Mouse (Mus musculus): ENCODE data around the gene Stard10. TPM values are rescaled to one million over a fixed set of nuclear protein-coding genes. Genes with fewer than 3 reads are reported as not detected.

The Stard10 gene
- polyA plus RNA-seq, 1 experiment from 2014 or later: 7.3 TPM

GRCm38 (mm10) chr7:101292696-101293095 is 24.2 kb upstream of the Stard10 start:
- no peak overlapping the region for H3K4me3 ChIP-seq
- H3K27ac ChIP-seq (replicated peaks): no peak overlapping the region
- WGBS: 88% methylated on average over 1 of the region's 1 CpGs
- no peaks in the 10 kb centered on the region for H3K9me3 ChIP-seq (replicated peaks)
- peaks cover 16% of the 10 kb centered on the region for H3K4me1 ChIP-seq
- peaks cover 28% of the 10 kb centered on the region for H3K27me3 ChIP-seq (ENCODE audit: low read depth, poor library complexity, severe bottlenecking)
- peaks cover 38% of the 10 kb centered on the region for H3K36me3 ChIP-seq
- DNase-seq (ENCODE audit: low spot score): no peak

- Histone ChIP-seq H3K4me1 (peaks cover 16% of the 10 kb centered on the region), H3K27me3 (ENCODE audit: low read depth, poor library complexity, severe bottlenecking) (peaks cover 32% of the 10 kb centered on the region), H3K4me3 (no peak overlapping the region), H3K36me3 (peaks cover 35% of the 10 kb centered on the region), H3K9me3 (replicated peaks) (no peaks in the 10 kb centered on the region), H3K27ac (replicated peaks) (no peak overlapping the region)
- WGBS: 58% methylated on average over 4 of the region's 4 CpGs
- no peak for DNase-seq (ENCODE audit: low spot score)
Observed at GRCm38 (mm10) chr7:101293138-101293537, 23.7 kb upstream of the Stard10 start.

- no peak for DNase-seq (ENCODE audit: low spot score)
- no peaks in the 10 kb centered on the region for H3K9me3 ChIP-seq (replicated peaks)
- H3K4me3 ChIP-seq: no peak overlapping the region
- H3K4me1 ChIP-seq: peaks cover 16% of the 10 kb centered on the region
- H3K27ac ChIP-seq (replicated peaks): no peak overlapping the region
- H3K27me3 ChIP-seq (ENCODE audit: low read depth, poor library complexity, severe bottlenecking): peaks cover 37% of the 10 kb centered on the region
- WGBS: 42% methylated on average over 4 of the region's 4 CpGs
- peaks cover 35% of the 10 kb centered on the region for H3K36me3 ChIP-seq
Observed at GRCm38 (mm10) chr7:101293611-101294010, 23.3 kb upstream of the Stard10 start.

- H3K4me3 ChIP-seq: no peak overlapping the region
- H3K27ac ChIP-seq (replicated peaks): no peak overlapping the region
- peaks cover 55% of the 10 kb centered on the region for H3K27me3 ChIP-seq (ENCODE audit: low read depth, poor library complexity, severe bottlenecking)
- H3K4me1 ChIP-seq: peaks cover 24% of the 10 kb centered on the region
- WGBS: 73% methylated on average over 1 of the region's 1 CpGs
- no peak for DNase-seq (ENCODE audit: low spot score)
- peaks cover 21% of the 10 kb centered on the region for H3K36me3 ChIP-seq
- no peaks in the 10 kb centered on the region for H3K9me3 ChIP-seq (replicated peaks)
Observed at GRCm38 (mm10) chr7:101295438-101295837, 21.4 kb upstream of the Stard10 start.

DNA sequence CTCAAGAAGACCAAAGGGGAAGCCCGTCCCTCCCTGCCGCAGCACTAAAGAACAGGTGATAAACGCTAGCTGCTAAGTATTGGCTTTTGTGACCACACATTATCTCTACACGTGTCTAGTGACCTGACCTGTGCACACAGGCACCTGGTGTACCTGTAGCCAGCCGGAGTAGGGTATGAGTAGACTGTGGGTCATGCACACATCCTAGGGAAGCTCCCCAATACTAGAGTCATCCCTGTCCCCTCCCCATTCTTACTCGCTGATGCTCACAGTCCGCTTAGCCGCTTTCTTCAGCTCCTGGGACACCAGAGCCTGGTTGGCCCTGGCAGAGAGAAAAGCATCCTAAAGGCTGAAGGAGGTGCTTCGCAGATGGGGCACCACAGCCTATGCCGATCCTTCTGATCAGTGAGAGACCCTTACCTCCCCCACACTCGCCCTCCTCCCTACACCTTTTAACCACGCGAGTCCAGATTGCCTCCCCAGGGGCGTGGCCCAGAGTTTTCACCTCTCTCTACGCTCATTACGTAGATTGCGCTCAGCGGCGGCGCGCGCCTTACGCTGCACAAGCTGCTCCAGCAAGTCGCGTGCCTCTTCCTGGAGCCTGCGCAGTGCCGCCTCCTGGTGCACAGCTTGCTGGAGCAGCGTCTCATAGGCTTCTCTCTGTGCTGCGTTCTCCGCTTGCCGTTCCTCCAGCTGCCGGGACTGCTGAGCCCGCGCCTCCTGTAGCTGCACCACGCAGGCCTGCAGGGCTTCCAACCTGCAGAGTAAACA is 20.4 kb upstream of the Stard10 start:
- WGBS: 11% methylated on average over 35 of the region's 35 CpGs
- peaks cover 18% of the 10 kb centered on the region; the same call in 1 of the 2 replicates for H3K36me3 ChIP-seq
- DNase-seq (ENCODE audit: low spot score): peak; percentile 85
- H3K27me3 ChIP-seq (ENCODE audit: low read depth, poor library complexity, severe bottlenecking): peaks cover 62% of the 10 kb centered on the region
- peak overlapping the region; percentile 57; the same call in 1 of the 2 replicates for H3K27ac ChIP-seq (replicated peaks)
- peaks cover 34% of the 10 kb centered on the region for H3K4me1 ChIP-seq
- no peaks in the 10 kb centered on the region for H3K9me3 ChIP-seq (replicated peaks)
- peak overlapping the region; percentile 52 for H3K4me3 ChIP-seq

DNA sequence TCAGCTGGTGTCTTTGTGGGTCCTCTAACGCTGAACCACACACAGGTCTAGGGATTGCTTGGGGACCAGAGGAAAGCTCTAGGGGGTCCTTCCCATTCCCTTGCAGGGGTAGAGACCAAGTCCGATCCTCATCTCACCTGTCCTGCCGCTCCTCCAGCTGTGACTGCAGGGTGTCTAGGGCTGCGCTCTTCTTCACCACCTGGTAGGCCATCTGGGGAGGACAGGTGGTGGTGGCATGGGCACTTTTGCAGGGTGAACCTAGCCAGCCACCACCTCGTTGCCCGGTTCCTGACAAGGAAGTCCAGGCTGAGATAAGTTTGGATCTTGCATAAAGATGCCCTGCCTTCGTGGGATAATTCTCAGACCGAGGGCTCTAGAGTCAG is 19.9 kb upstream of the Stard10 start:
- peak overlapping the region; percentile 52 for H3K4me3 ChIP-seq
- 22% methylated on average over 8 of the region's 8 CpGs for WGBS
- H3K9me3 ChIP-seq (replicated peaks): no peaks in the 10 kb centered on the region
- peaks cover 38% of the 10 kb centered on the region for H3K4me1 ChIP-seq
- DNase-seq (ENCODE audit: low spot score): no peak
- H3K27me3 ChIP-seq (ENCODE audit: low read depth, poor library complexity, severe bottlenecking): peaks cover 62% of the 10 kb centered on the region
- H3K36me3 ChIP-seq: peaks cover 13% of the 10 kb centered on the region; the same call in 1 of the 2 replicates
- peak overlapping the region; percentile 57; the same call in 1 of the 2 replicates for H3K27ac ChIP-seq (replicated peaks)

- no peaks in the 10 kb centered on the region for H3K9me3 ChIP-seq (replicated peaks)
- peaks cover 62% of the 10 kb centered on the region for H3K27me3 ChIP-seq (ENCODE audit: low read depth, poor library complexity, severe bottlenecking)
- 90% methylated on average over 3 of the region's 3 CpGs for WGBS
- H3K4me1 ChIP-seq: peaks cover 46% of the 10 kb centered on the region
- H3K36me3 ChIP-seq: 0 out of 2 replicates have a peak, but pooled peaks cover 5% of the 10 kb centered on the region
- no peak for DNase-seq (ENCODE audit: low spot score)
- no peak overlapping the region for H3K4me3 ChIP-seq
- H3K27ac ChIP-seq (replicated peaks): no peak overlapping the region
Observed at GRCm38 (mm10) chr7:101298375-101298774, 18.5 kb upstream of the Stard10 start.

DNA sequence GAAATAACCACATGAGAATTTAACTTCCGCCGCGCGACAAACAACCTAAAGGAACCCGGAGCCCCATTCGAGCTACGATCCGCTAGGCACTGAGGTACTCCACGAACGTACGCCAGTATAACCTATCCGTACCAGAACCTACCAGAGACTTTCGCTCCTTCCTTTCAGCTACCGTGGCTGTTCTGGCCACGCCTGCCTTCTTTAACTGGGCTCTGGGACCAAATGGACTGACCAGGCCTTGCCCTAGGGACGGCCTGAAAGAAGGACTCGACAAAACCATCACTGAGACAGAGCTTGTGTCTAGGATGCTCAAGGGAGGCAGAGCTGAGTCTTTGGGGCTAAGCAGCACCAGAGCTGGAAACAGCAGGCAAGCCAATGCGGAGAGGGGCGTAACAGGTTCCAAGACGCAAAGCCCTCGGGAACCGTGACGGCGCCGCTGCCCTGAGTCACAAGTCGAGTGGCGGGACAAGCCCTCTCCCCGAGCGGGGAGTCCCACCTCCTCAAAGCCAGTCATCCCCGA is 15.5 kb upstream of the Stard10 start:
- peak overlapping the region; percentile 78 for H3K4me3 ChIP-seq
- H3K4me1 ChIP-seq: peaks cover 37% of the 10 kb centered on the region
- peak overlapping the region; percentile 87 for H3K27ac ChIP-seq (replicated peaks)
- DNase-seq (ENCODE audit: low spot score): no peak
- H3K9me3 ChIP-seq (replicated peaks): no peaks in the 10 kb centered on the region
- WGBS: under 1% methylated on average over 30 of the region's 30 CpGs
- peaks cover 46% of the 10 kb centered on the region for H3K27me3 ChIP-seq (ENCODE audit: low read depth, poor library complexity, severe bottlenecking)
- no peaks in the 10 kb centered on the region for H3K36me3 ChIP-seq

DNA sequence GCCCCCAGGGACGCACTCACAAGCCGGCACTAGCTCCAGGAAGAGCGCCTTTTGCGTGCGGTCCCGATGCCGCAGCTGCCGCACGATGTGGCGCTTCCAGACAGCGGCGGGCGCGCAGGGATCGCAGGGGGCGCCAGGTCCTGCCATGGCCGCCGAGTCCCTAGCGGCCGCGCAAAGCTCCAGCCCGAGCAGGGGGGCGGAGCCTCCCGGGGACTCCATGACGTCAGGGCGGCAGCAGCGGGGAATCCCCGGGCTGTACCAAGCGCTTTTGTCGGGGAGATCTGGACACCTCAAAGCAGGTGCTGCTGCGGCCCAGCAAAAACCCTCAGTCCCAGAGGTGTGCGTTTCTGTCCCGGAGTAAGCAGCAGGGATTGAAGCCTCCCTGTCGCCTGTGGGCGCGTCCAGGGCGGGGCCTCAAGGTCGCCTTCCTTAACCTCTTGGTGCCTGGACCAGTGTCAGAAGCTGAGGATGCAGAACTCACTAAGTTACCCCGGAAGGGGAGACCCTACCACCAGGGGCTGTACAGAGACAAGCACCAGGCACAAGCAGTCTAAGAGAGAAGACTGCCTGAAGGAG is 14.9 kb upstream of the Stard10 start, which contains the start of gene Atg16l2:
Gene Atg16l2 (minus strand): TSS at position 371 of the 576 bp plus-strand sequence.
- H3K4me3 ChIP-seq: peak within 1 kb of the TSS; percentile 78
- WGBS: under 1% methylated on average over 39 of the region's 39 CpGs
- peak; percentile 95 for DNase-seq (ENCODE audit: low spot score)
- H3K27ac ChIP-seq (replicated peaks): peak within 1 kb of the TSS; percentile 87
- H3K27me3 ChIP-seq (ENCODE audit: low read depth, poor library complexity, severe bottlenecking): peaks cover 42% of the 10 kb centered on the region
- H3K4me1 ChIP-seq: peaks cover 32% of the 10 kb centered on the region
- H3K36me3 ChIP-seq: no peaks in the 10 kb centered on the region
- H3K9me3 ChIP-seq (replicated peaks): no peaks in the 10 kb centered on the region

GRCm38 (mm10) chr7:101302691-101303090 is 14.2 kb upstream of the Stard10 start:
- peaks cover 35% of the 10 kb centered on the region for H3K27me3 ChIP-seq (ENCODE audit: low read depth, poor library complexity, severe bottlenecking)
- peak overlapping the region; percentile 87 for H3K27ac ChIP-seq (replicated peaks)

GRCm38 (mm10) chr7:101306841-101307240 is 10.0 kb upstream of the Stard10 start:
- H3K27ac ChIP-seq (replicated peaks): no peak overlapping the region
- DNase-seq (ENCODE audit: low spot score): no peak
- WGBS: 61% methylated on average over 2 of the region's 2 CpGs

More at GRCm38 (mm10) chr7:101302691-101303090, 14.2 kb upstream of the Stard10 start:
- WGBS: 27% methylated on average over 7 of the region's 7 CpGs
- peaks cover 30% of the 10 kb centered on the region for H3K4me1 ChIP-seq
- H3K9me3 ChIP-seq (replicated peaks): no peaks in the 10 kb centered on the region
- peak overlapping the region; percentile 78 for H3K4me3 ChIP-seq
- no peak for DNase-seq (ENCODE audit: low spot score)
- H3K36me3 ChIP-seq: no peaks in the 10 kb centered on the region

GRCm38 (mm10) chr7:101309985-101310326 is 6.9 kb upstream of the Stard10 start:
- peak overlapping the region; percentile 90 for H3K27ac ChIP-seq (replicated peaks)
- WGBS: 40% methylated on average over 5 of the region's 5 CpGs

More at GRCm38 (mm10) chr7:101306841-101307240, 10.0 kb upstream of the Stard10 start:
- H3K9me3 ChIP-seq (replicated peaks): no peaks in the 10 kb centered on the region
- H3K27me3 ChIP-seq (ENCODE audit: low read depth, poor library complexity, severe bottlenecking): no peaks in the 10 kb centered on the region
- no peaks in the 10 kb centered on the region for H3K36me3 ChIP-seq
- peaks cover 20% of the 10 kb centered on the region for H3K4me1 ChIP-seq
- H3K4me3 ChIP-seq: no peak overlapping the region

More at GRCm38 (mm10) chr7:101309985-101310326, 6.9 kb upstream of the Stard10 start:
- no peak for DNase-seq (ENCODE audit: low spot score)
- Histone ChIP-seq H3K36me3 (no peaks in the 10 kb centered on the region), H3K4me3 (peak overlapping the region; percentile 71), H3K27me3 (ENCODE audit: low read depth, poor library complexity, severe bottlenecking) (no peaks in the 10 kb centered on the region), H3K4me1 (peaks cover 11% of the 10 kb centered on the region), H3K9me3 (replicated peaks) (no peaks in the 10 kb centered on the region)
